Mouse (Mus musculus): ENCODE data around the gene Mrto4. TPM values are rescaled to one million over a fixed set of nuclear protein-coding genes. Genes with fewer than 3 reads are reported as not detected.
A peak's percentile ranks its signal among the peaks of the same experiment; 100 is the strongest.

Mrto4 gene
- polyA plus RNA-seq, 1 experiment from 2014 or later: 59.4 TPM

GRCm38 (mm10) chr4:139338145-139338544, 14.2 kb downstream of the Mrto4 start:
- Histone ChIP-seq H3K27ac (no peak overlapping the region), H3K9me3 (replicated peaks) (no peaks in the 10 kb centered on the region), H3K4me2 (no peak overlapping the region), H3K36me3 (no peaks in the 10 kb centered on the region), H3K9ac (no peak overlapping the region), H3K4me3 (no peak overlapping the region), H3K4me1 (replicated peaks) (peaks cover 12% of the 10 kb centered on the region), H3K27me3 (peaks cover 15% of the 10 kb centered on the region)
- ATAC-seq (replicated peaks; ENCODE audit: insufficient number of reproducible peaks, insufficient read depth, low FRiP score, low read depth): no peak
- WGBS: 40% methylated on average over 33 of the region's 33 CpGs

DNA sequence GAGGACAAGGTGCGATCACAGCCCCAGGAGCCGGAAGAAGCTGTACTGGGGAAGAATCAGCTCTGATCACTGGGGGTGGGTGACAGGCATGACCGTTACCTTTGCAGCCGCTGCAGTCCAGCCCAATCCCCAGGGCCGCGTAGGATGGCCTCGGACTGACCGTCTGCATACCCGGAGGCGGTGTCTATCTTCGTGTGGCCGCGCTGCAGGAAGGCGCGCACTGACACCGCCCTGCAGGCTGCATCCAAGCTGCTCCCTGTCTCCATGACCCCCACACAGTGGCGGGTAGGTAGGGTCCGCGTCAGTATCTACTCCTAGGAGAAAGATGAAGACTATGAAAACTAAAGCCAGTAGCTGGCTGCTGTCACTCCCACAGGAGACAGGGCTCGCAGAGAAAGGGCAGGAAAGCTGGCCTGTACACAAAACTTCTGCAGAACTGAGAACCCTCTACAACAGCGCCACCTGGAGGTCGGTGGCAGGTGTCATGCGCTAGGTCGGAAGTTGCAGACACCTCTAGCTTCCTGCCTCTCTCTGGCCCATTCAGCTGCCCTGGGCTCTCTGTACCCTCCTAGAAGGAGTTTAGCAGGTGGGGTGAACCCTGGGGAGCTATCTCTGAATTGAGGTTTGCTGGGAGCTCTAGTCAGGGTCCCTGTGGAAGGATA, 15.4 kb downstream of the Mrto4 start:
- no peaks in the 10 kb centered on the region for H3K9me3 ChIP-seq (replicated peaks)
- H3K4me1 ChIP-seq (replicated peaks): peaks cover 12% of the 10 kb centered on the region
- peak; percentile 53; the same call in 1 of the 2 replicates for ATAC-seq (replicated peaks; ENCODE audit: insufficient number of reproducible peaks, insufficient read depth, low FRiP score, low read depth)
- peaks cover 19% of the 10 kb centered on the region for H3K27me3 ChIP-seq
- 15% methylated on average over 24 of the region's 24 CpGs for WGBS
- H3K4me2 ChIP-seq: peak overlapping the region; percentile 67
- H3K9ac ChIP-seq: 0 out of 2 replicates have a peak overlapping the region, but pooled peaks have one; percentile 44
- peak overlapping the region; percentile 43 for H3K4me3 ChIP-seq
- no peaks in the 10 kb centered on the region for H3K36me3 ChIP-seq
- no peak overlapping the region for H3K27ac ChIP-seq

DNA sequence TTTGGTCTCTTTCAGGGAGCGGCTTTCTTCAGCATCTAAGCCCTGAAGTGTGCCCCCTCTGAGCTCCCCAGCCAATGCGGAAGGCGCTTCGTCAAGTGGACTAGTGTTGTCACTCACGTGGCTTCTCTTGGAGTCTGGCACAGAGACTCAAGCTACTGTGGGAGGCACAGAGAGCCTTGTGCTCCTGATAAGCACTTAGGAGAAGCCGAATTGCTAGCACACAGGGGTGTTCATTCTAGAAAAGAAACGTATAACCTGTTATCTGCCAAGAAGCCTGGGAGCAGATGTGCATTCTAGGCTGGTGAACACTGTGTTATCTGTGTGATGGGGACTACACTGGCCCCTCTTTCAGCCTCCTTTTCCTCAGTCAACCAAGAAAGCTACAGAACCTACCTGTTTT, 16.9 kb downstream of the Mrto4 start:
- Histone ChIP-seq H3K27ac (no peak overlapping the region), H3K9me3 (replicated peaks) (no peaks in the 10 kb centered on the region), H3K36me3 (no peaks in the 10 kb centered on the region), H3K4me1 (replicated peaks) (peaks cover 12% of the 10 kb centered on the region), H3K4me2 (no peak overlapping the region), H3K27me3 (peaks cover 19% of the 10 kb centered on the region), H3K9ac (no peak overlapping the region), H3K4me3 (no peak overlapping the region)
- no peak for ATAC-seq (replicated peaks; ENCODE audit: insufficient number of reproducible peaks, insufficient read depth, low FRiP score, low read depth)
- WGBS: 31% methylated on average over 7 of the region's 7 CpGs

GRCm38 (mm10) chr4:139334631-139335295, 17.6 kb downstream of the Mrto4 start:
- peaks cover 12% of the 10 kb centered on the region for H3K4me1 ChIP-seq (replicated peaks)

DNA sequence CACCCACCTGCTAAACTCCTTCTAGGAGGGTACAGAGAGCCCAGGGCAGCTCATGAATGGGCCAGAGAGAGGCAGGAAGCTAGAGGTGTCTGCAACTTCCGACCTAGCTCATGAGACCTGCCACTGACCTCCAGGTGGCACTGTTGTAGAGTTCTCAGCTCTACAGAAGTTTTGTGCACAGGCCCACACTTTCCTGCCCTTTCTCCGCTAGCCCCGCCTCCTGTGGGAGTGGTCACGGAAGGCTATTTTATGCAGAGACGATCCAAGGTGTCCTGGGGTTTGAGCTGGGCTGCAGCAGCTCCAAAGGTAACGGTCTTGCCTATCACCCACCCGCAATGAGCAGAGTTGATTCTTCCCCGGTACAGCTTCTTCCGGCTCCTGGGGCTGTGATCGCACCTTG, 21.8 kb downstream of the Mrto4 start:
- H3K27ac ChIP-seq: no peak overlapping the region
- peak overlapping the region; percentile 42 for H3K4me3 ChIP-seq
- peaks cover 4% of the 10 kb centered on the region; the same call in 1 of the 2 replicates for H3K4me1 ChIP-seq (replicated peaks)
- H3K4me2 ChIP-seq: peak overlapping the region; percentile 62
- H3K9me3 ChIP-seq (replicated peaks): no peaks in the 10 kb centered on the region
- H3K36me3 ChIP-seq: no peaks in the 10 kb centered on the region
- H3K27me3 ChIP-seq: peaks cover 7% of the 10 kb centered on the region
- H3K9ac ChIP-seq: peak overlapping the region; percentile 37; the same call in 1 of the 2 replicates
- peak; percentile 76 for ATAC-seq (replicated peaks; ENCODE audit: insufficient number of reproducible peaks, insufficient read depth, low FRiP score, low read depth)
- 8% methylated on average over 10 of the region's 10 CpGs for WGBS

More at GRCm38 (mm10) chr4:139334631-139335295, 17.6 kb downstream of the Mrto4 start:
- Histone ChIP-seq H3K9me3 (replicated peaks) (no peaks in the 10 kb centered on the region), H3K4me2 (no peak overlapping the region), H3K27me3 (peaks cover 19% of the 10 kb centered on the region), H3K4me3 (no peak overlapping the region), H3K9ac (no peak overlapping the region), H3K27ac (no peak overlapping the region), H3K36me3 (no peaks in the 10 kb centered on the region)
- no peak for ATAC-seq (replicated peaks; ENCODE audit: insufficient number of reproducible peaks, insufficient read depth, low FRiP score, low read depth)
- WGBS: 57% methylated on average over 9 of the region's 9 CpGs

- 86% methylated on average over 4 of the region's 4 CpGs for WGBS
- H3K9ac ChIP-seq: no peak overlapping the region
- no peaks in the 10 kb centered on the region for H3K9me3 ChIP-seq (replicated peaks)
- H3K27me3 ChIP-seq: no peaks in the 10 kb centered on the region
- no peak overlapping the region for H3K4me3 ChIP-seq
- no peak for ATAC-seq (replicated peaks; ENCODE audit: insufficient number of reproducible peaks, insufficient read depth, low FRiP score, low read depth)
- no peak overlapping the region for H3K27ac ChIP-seq
- H3K4me1 ChIP-seq (replicated peaks): no peaks in the 10 kb centered on the region
- H3K4me2 ChIP-seq: no peak overlapping the region
- 0 out of 2 replicates have a peak, but pooled peaks cover 14% of the 10 kb centered on the region for H3K36me3 ChIP-seq
Measured at GRCm38 (mm10) chr4:139319740-139320139, 32.6 kb downstream of the Mrto4 start.

- WGBS: 85% methylated on average over 11 of the region's 11 CpGs
- Histone ChIP-seq H3K4me1 (replicated peaks) (no peaks in the 10 kb centered on the region), H3K4me2 (no peak overlapping the region), H3K9me3 (replicated peaks) (no peaks in the 10 kb centered on the region), H3K36me3 (peaks cover 20% of the 10 kb centered on the region; the same call in 1 of the 2 replicates), H3K4me3 (no peak overlapping the region), H3K9ac (no peak overlapping the region), H3K27ac (no peak overlapping the region), H3K27me3 (no peaks in the 10 kb centered on the region)
- ATAC-seq (replicated peaks; ENCODE audit: insufficient number of reproducible peaks, insufficient read depth, low FRiP score, low read depth): no peak
Measured at GRCm38 (mm10) chr4:139318449-139318848, 33.9 kb downstream of the Mrto4 start.

- H3K27ac ChIP-seq: no peak overlapping the region
- H3K9me3 ChIP-seq (replicated peaks): no peaks in the 10 kb centered on the region
- H3K27me3 ChIP-seq: no peaks in the 10 kb centered on the region
- ATAC-seq (replicated peaks; ENCODE audit: insufficient number of reproducible peaks, insufficient read depth, low FRiP score, low read depth): no peak
- peaks cover 16% of the 10 kb centered on the region; the same call in 1 of the 2 replicates for H3K36me3 ChIP-seq
- no peak overlapping the region for H3K4me3 ChIP-seq
- WGBS: 68% methylated on average over 4 of the region's 4 CpGs
- peaks cover 21% of the 10 kb centered on the region for H3K4me1 ChIP-seq (replicated peaks)
- no peak overlapping the region for H3K4me2 ChIP-seq
- H3K9ac ChIP-seq: no peak overlapping the region
Measured at GRCm38 (mm10) chr4:139312632-139313031, 39.7 kb downstream of the Mrto4 start.

DNA sequence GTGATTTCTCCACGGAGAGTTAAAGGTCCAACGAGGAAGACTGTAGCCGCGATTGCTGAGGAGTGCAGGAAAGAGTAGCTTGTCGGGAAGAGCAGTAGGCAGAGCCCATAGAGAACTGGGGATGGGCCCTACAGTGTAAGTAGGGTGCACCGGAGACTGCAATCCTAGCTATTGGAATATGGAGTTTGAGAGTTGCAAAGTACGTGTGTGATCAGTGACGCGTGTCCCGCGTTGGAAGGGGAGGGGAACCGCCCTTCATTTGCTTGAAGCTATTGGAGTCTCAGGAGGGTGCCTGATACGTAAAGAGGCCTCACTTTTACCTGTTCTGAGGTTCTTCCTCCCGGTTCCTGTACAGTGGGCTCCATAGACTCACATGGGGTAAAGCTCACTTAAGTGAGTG, 40.7 kb downstream of the Mrto4 start:
- no peaks in the 10 kb centered on the region for H3K9me3 ChIP-seq (replicated peaks)
- 22% methylated on average over 14 of the region's 14 CpGs for WGBS
- peak overlapping the region; percentile 98 for H3K4me2 ChIP-seq
- peak overlapping the region; percentile 83 for H3K9ac ChIP-seq
- H3K27me3 ChIP-seq: no peaks in the 10 kb centered on the region
- no peak for ATAC-seq (replicated peaks; ENCODE audit: insufficient number of reproducible peaks, insufficient read depth, low FRiP score, low read depth)
- peak overlapping the region; percentile 72 for H3K4me3 ChIP-seq
- peaks cover 15% of the 10 kb centered on the region; the same call in 1 of the 2 replicates for H3K36me3 ChIP-seq
- no peak overlapping the region for H3K27ac ChIP-seq
- peaks cover 21% of the 10 kb centered on the region for H3K4me1 ChIP-seq (replicated peaks)

DNA sequence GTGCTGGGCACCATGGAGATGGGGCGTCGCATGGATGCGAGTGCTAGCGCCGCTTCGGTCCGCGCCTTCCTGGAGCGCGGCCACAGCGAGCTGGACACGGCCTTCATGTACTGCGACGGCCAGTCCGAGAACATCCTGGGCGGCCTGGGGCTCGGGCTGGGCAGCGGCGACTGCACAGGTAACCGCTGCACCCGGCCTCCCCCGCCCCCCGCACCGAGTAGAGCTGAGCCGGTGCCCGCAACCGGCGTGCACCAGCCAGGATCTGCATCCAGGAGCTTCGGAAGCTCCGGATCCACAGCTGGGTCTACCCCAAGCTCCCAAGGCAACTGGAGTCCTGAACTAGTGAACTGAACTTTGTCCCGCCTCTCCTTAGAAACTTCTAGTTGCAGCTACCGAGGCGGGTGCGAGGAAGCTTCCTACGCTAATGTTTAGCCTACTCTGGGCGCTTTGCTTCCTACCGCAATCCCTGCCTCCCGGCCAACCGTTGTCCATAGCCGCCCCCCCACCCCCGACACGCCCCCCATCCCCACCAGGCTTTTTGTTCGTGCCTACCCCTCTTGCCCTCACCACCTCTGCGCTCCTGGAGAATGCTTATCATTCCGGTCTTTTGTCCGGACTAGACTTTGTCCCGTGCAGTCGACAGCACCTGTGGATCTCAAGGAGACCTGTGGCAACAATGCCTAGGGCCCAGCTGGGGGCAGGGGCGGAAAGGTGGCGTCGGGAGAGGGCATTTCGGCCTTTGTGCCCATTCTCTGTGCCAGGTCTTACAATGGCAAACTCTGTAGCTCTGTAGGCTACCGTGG, 41.3 kb downstream of the Mrto4 start:
- peak; percentile 73; the same call in 1 of the 2 replicates for ATAC-seq (replicated peaks; ENCODE audit: insufficient number of reproducible peaks, insufficient read depth, low FRiP score, low read depth)
- peaks cover 21% of the 10 kb centered on the region for H3K4me1 ChIP-seq (replicated peaks)
- peak overlapping the region; percentile 83 for H3K9ac ChIP-seq
- H3K4me3 ChIP-seq: peak overlapping the region; percentile 72
- WGBS: under 1% methylated on average over 53 of the region's 53 CpGs
- H3K4me2 ChIP-seq: peak overlapping the region; percentile 98
- peak overlapping the region; percentile 65 for H3K27ac ChIP-seq
- H3K27me3 ChIP-seq: no peaks in the 10 kb centered on the region
- peaks cover 13% of the 10 kb centered on the region; the same call in 1 of the 2 replicates for H3K36me3 ChIP-seq
- H3K9me3 ChIP-seq (replicated peaks): no peaks in the 10 kb centered on the region

All from heart, embryonic 15.5 days (tissue).